Mouse (Mus musculus) CH12.LX (cell line): ENCODE data around the gene H2-DMb2.

ENCODE experiments used
- CTCF ChIP-seq, 2 experiments: IDR thresholded peaks in 1 of 2; conservative IDR thresholded peaks in 1 of 2; 2 replicates each; pipeline ENCODE4 v1.5.1; 2011 to 2012; ENCODE audit warnings: low read depth in 2 of 2, low read length in 2 of 2, improper control_type of control experiment in 1 of 2, inconsistent platforms in 1 of 2, mild to moderate bottlenecking in 1 of 2, moderate library complexity in 1 of 2
- JUND ChIP-seq: conservative IDR thresholded peaks from 2 replicates; pipeline ENCODE4 v1.6.1; 2011; ENCODE audit warnings: low read depth, low read length, improper control_type of control experiment
- MAFK ChIP-seq: IDR thresholded peaks from 2 replicates; pipeline ENCODE4 v1.6.1; 2011; ENCODE audit warnings: low read length, improper control_type of control experiment; ENCODE audit not compliant: insufficient replicate concordance
- POLR2A ChIP-seq: IDR thresholded peaks from 2 replicates; pipeline ENCODE4 v1.6.1; 2011; ENCODE audit warnings: low read depth, mild to moderate bottlenecking, improper control_type of control experiment, low read length
- USF1 ChIP-seq: IDR thresholded peaks from 2 replicates; pipeline ENCODE4 v1.6.1; 2014; ENCODE audit warnings: low read depth, mild to moderate bottlenecking, inconsistent platforms, low read length, improper control_type of control experiment

- no peak for TF ChIP-seq CTCF (conservative IDR thresholded peaks at IDR 0.05 in 1 of 2, IDR thresholded peaks at IDR 0.05 in 1 of 2; ENCODE audit: low read depth in 2 of 2, low read length in 2 of 2)
- no peak for TF ChIP-seq POLR2A
- TF ChIP-seq MAFK, result no peak
- TF ChIP-seq USF1, result no peak
- TF ChIP-seq JUND, result no peak
These were observed 13.9 kb upstream of the H2-DMb2 start for GRCm38 (mm10) chr17:34128944-34129791.
